Mouse (Mus musculus) spleen, adult 2 months (tissue): Measurements from ENCODE around the gene Agtrap.

Source experiments
- CTCF ChIP-seq: fragments of 200-500 bp; IDR thresholded peaks from 2 replicates; pipeline ENCODE4 v1.5.1; 2011; ENCODE audit warnings: mild to moderate bottlenecking, inconsistent platforms; ENCODE audit not compliant: insufficient read depth, insufficient read length, insufficient replicate concordance; ENCODE audit errors: extremely low read depth
- POLR2A ChIP-seq: fragments of 200-500 bp; IDR thresholded peaks from 2 replicates; pipeline ENCODE4 v1.6.1; 2011; ENCODE audit warnings: low read depth, low read length, inconsistent platforms

DNA sequence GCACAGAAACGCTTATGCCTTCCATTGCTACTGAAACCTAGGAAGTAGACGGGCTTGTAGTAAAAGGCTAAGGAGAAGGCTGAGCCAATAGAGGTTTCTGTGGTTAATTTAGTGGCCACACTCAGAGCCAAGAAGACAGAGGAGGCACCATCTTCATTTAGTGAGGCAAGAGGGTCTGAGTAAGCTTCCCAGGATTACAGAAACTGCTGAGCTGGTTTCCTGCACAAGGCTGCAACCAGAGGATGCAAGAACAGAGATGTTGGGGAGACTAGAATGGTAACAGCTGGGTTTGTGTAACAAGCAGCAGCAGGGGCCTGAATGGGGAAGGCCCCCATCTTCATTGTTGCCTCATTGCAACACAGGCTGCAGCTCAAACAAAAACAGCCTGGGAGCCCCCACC lies 40.8 kb upstream of the Agtrap start:
- no peak for TF ChIP-seq CTCF
- no peak for TF ChIP-seq POLR2A
